Mouse (Mus musculus) midbrain, embryonic 15.5 days (tissue): ENCODE results near the gene Slc16a8. TPM values are rescaled to one million over a fixed set of nuclear protein-coding genes. Genes with fewer than 3 reads are reported as not detected.

Source experiments
- ATAC-seq: fragments of 200-750 bp; cut with Nextera tagmentation; replicated peaks from 2 replicates; pipeline ENCODE4 v1.8.0; 2017; ENCODE audit warnings: moderate TSS enrichment
- H3K27ac ChIP-seq: fragments of 300-500 bp; sonication (generic); 2 replicates; pipeline ENCODE4 v1.5.1; 2015; ENCODE audit warnings: mild to moderate bottlenecking, inconsistent platforms
- H3K27me3 ChIP-seq: fragments of 300-500 bp; sonication (generic); replicated peaks from 2 replicates; pipeline ENCODE4 v1.6.1; 2015; ENCODE audit warnings: inconsistent platforms
- H3K36me3 ChIP-seq: fragments of 300-500 bp; sonication (generic); replicated peaks from 2 replicates; pipeline ENCODE4 v1.6.1; 2015; ENCODE audit warnings: inconsistent platforms
- H3K4me1 ChIP-seq: fragments of 300-500 bp; sonication (generic); 2 replicates; pipeline ENCODE4 v1.6.1; 2015; ENCODE audit warnings: inconsistent platforms
- H3K4me2 ChIP-seq: fragments of 300-500 bp; sonication (generic); 2 replicates; pipeline ENCODE4 v1.6.1; 2015; ENCODE audit warnings: inconsistent platforms, mild to moderate bottlenecking, moderate library complexity
- H3K4me3 ChIP-seq: fragments of 300-500 bp; sonication (generic); 2 replicates; pipeline ENCODE4 v1.5.1; 2015; ENCODE audit warnings: mild to moderate bottlenecking, inconsistent platforms
- H3K9ac ChIP-seq: fragments of 300-500 bp; sonication (generic); 2 replicates; pipeline ENCODE4 v1.6.1; 2015; ENCODE audit warnings: mild to moderate bottlenecking, inconsistent platforms
- H3K9me3 ChIP-seq: fragments of 300-500 bp; sonication (generic); 2 replicates; pipeline ENCODE4 v1.6.1; 2016; ENCODE audit warnings: inconsistent platforms
- WGBS: fragments of 180-500 bp; shearing (Covaris S2); methylation state at CpG from one replicate; pipeline ENCODE4 v1.1.7; 2015; ENCODE audit warnings: mixed read lengths; 5-methylcytosine and 5-hydroxymethylcytosine counted together
- polyA plus RNA-seq: library from polyadenylated mRNA; unstranded; fragments of >200 nt; fragmentation: Nextera tagmentation; extraction: Ambion mirVana; gene quantifications from 2 replicates; pipeline ENCODE4 v1.2.1, GENCODE M21; 2015

Slc16a8 gene
- polyA plus RNA-seq, 1 experiment from 2014 or later, result 0.54 TPM

GRCm38 (mm10) chr15:79281389-79281788 lies 26.8 kb upstream of the Slc16a8 start:
- Histone ChIP-seq H3K36me3 (no peaks in the 10 kb centered on the region), H3K9me3 (no peaks in the 10 kb centered on the region), H3K4me3 (no peak overlapping the region), H3K27me3 (no peaks in the 10 kb centered on the region), H3K27ac (no peak overlapping the region), H3K9ac (no peak overlapping the region), H3K4me2 (no peak overlapping the region), H3K4me1 (no peaks in the 10 kb centered on the region)
- 93% methylated on average over 1 of the region's 1 CpGs for WGBS
- ATAC-seq, result no peak

- H3K4me2 ChIP-seq, result no peak overlapping the region
- H3K27ac ChIP-seq, result no peak overlapping the region
- no peaks in the 10 kb centered on the region for H3K36me3 ChIP-seq
- no peak for ATAC-seq
- H3K9me3 ChIP-seq, result no peaks in the 10 kb centered on the region
- H3K27me3 ChIP-seq, result no peaks in the 10 kb centered on the region
- H3K4me1 ChIP-seq, result no peaks in the 10 kb centered on the region
- WGBS, result 59% methylated on average over 5 of the region's 5 CpGs
- no peak overlapping the region for H3K4me3 ChIP-seq
- no peak overlapping the region for H3K9ac ChIP-seq
Observed at GRCm38 (mm10) chr15:79280850-79281249, 26.3 kb upstream of the Slc16a8 start.

- no peaks in the 10 kb centered on the region for H3K36me3 ChIP-seq
- H3K27ac ChIP-seq, result no peak overlapping the region
- no peaks in the 10 kb centered on the region for H3K4me1 ChIP-seq
- no peak overlapping the region for H3K4me3 ChIP-seq
- H3K4me2 ChIP-seq, result no peak overlapping the region
- no peaks in the 10 kb centered on the region for H3K9me3 ChIP-seq
- ATAC-seq, result no peak
- H3K27me3 ChIP-seq, result no peaks in the 10 kb centered on the region
- 26% methylated on average over 6 of the region's 6 CpGs for WGBS
- no peak overlapping the region for H3K9ac ChIP-seq
Observed at GRCm38 (mm10) chr15:79280209-79280608, 25.6 kb upstream of the Slc16a8 start.

GRCm38 (mm10) chr15:79277728-79278127 lies 23.2 kb upstream of the Slc16a8 start:
- no peak for ATAC-seq
- H3K27ac ChIP-seq, result no peak overlapping the region
- no peak overlapping the region for H3K9ac ChIP-seq
- 71% methylated on average over 10 of the region's 10 CpGs for WGBS
- H3K4me2 ChIP-seq, result no peak overlapping the region
- no peak overlapping the region for H3K4me3 ChIP-seq
- no peaks in the 10 kb centered on the region for H3K4me1 ChIP-seq
- no peaks in the 10 kb centered on the region for H3K36me3 ChIP-seq
- no peaks in the 10 kb centered on the region for H3K9me3 ChIP-seq
- H3K27me3 ChIP-seq, result no peaks in the 10 kb centered on the region

- Histone ChIP-seq H3K4me2 (no peak overlapping the region), H3K4me3 (no peak overlapping the region), H3K27me3 (no peaks in the 10 kb centered on the region; the same call in 1 of the 2 replicates), H3K9ac (no peak overlapping the region), H3K36me3 (no peaks in the 10 kb centered on the region), H3K9me3 (no peaks in the 10 kb centered on the region), H3K4me1 (peaks cover 12% of the 10 kb centered on the region), H3K27ac (no peak overlapping the region)
- WGBS, result 48% methylated on average over 10 of the region's 10 CpGs
- no peak for ATAC-seq
Observed at GRCm38 (mm10) chr15:79273020-79273419, 18.5 kb upstream of the Slc16a8 start.

GRCm38 (mm10) chr15:79271124-79271746 lies 16.7 kb upstream of the Slc16a8 start:
- peak; percentile 54; the same call in 1 of the 2 replicates for ATAC-seq
- WGBS, result 13% methylated on average over 17 of the region's 17 CpGs

GRCm38 (mm10) chr15:79270317-79271123 lies 16.0 kb upstream of the Slc16a8 start:
- Histone ChIP-seq H3K27ac (peak overlapping the region; percentile 27; the same call in 1 of the 2 replicates), H3K4me1 (peaks cover 12% of the 10 kb centered on the region), H3K27me3 (no peaks in the 10 kb centered on the region; the same call in 1 of the 2 replicates), H3K9ac (peak overlapping the region; percentile 36), H3K9me3 (no peaks in the 10 kb centered on the region), H3K4me2 (peak overlapping the region; percentile 86), H3K36me3 (no peaks in the 10 kb centered on the region), H3K4me3 (peak overlapping the region; percentile 42)
- WGBS, result 1% methylated on average over 33 of the region's 33 CpGs
- peak; percentile 79 for ATAC-seq

More at GRCm38 (mm10) chr15:79271124-79271746, 16.7 kb upstream of the Slc16a8 start:
- Histone ChIP-seq H3K4me3 (peak overlapping the region; percentile 42), H3K4me1 (peaks cover 12% of the 10 kb centered on the region), H3K9me3 (no peaks in the 10 kb centered on the region), H3K4me2 (peak overlapping the region; percentile 86), H3K9ac (peak overlapping the region; percentile 36; the same call in 1 of the 2 replicates), H3K36me3 (no peaks in the 10 kb centered on the region), H3K27me3 (no peaks in the 10 kb centered on the region; the same call in 1 of the 2 replicates), H3K27ac (no peak overlapping the region)

GRCm38 (mm10) chr15:79268521-79268920 lies 14.0 kb upstream of the Slc16a8 start:
- Histone ChIP-seq H3K4me1 (peaks cover 12% of the 10 kb centered on the region), H3K4me2 (no peak overlapping the region), H3K9me3 (no peaks in the 10 kb centered on the region), H3K9ac (no peak overlapping the region), H3K27me3 (peaks cover 6% of the 10 kb centered on the region), H3K27ac (no peak overlapping the region), H3K36me3 (no peaks in the 10 kb centered on the region), H3K4me3 (no peak overlapping the region)
- WGBS, result 30% methylated on average over 1 of the region's 1 CpGs
- ATAC-seq, result no peak

- no peak overlapping the region for H3K4me3 ChIP-seq
- 81% methylated on average over 4 of the region's 4 CpGs for WGBS
- no peak for ATAC-seq
Observed at GRCm38 (mm10) chr15:79265384-79265783, 10.8 kb upstream of the Slc16a8 start.

GRCm38 (mm10) chr15:79263726-79264125 lies 9.2 kb upstream of the Slc16a8 start:
- ATAC-seq, result no peak
- Histone ChIP-seq H3K27me3 (peaks cover 47% of the 10 kb centered on the region), H3K27ac (no peak overlapping the region), H3K36me3 (no peaks in the 10 kb centered on the region), H3K4me3 (no peak overlapping the region), H3K9me3 (no peaks in the 10 kb centered on the region), H3K4me1 (peaks cover 18% of the 10 kb centered on the region), H3K4me2 (no peak overlapping the region), H3K9ac (no peak overlapping the region)
- 92% methylated on average over 6 of the region's 6 CpGs for WGBS

More at GRCm38 (mm10) chr15:79265384-79265783, 10.8 kb upstream of the Slc16a8 start:
- Histone ChIP-seq H3K36me3 (no peaks in the 10 kb centered on the region), H3K9ac (no peak overlapping the region), H3K9me3 (no peaks in the 10 kb centered on the region), H3K27me3 (peaks cover 35% of the 10 kb centered on the region), H3K27ac (no peak overlapping the region), H3K4me1 (peaks cover 21% of the 10 kb centered on the region), H3K4me2 (no peak overlapping the region)

GRCm38 (mm10) chr15:79262786-79263309 lies 8.3 kb upstream of the Slc16a8 start:
- no peak for ATAC-seq
- Histone ChIP-seq H3K27ac (no peak overlapping the region), H3K27me3 (peaks cover 50% of the 10 kb centered on the region), H3K36me3 (no peaks in the 10 kb centered on the region), H3K4me3 (no peak overlapping the region), H3K4me2 (peak overlapping the region; percentile 98; the same call in 1 of the 2 replicates), H3K9me3 (no peaks in the 10 kb centered on the region), H3K4me1 (peaks cover 18% of the 10 kb centered on the region), H3K9ac (no peak overlapping the region)
- WGBS, result 93% methylated on average over 3 of the region's 3 CpGs

- H3K27me3 ChIP-seq, result peaks cover 50% of the 10 kb centered on the region
- peaks cover 18% of the 10 kb centered on the region for H3K4me1 ChIP-seq
- 23% methylated on average over 13 of the region's 13 CpGs for WGBS
- ATAC-seq, result no peak
- H3K4me3 ChIP-seq, result peak overlapping the region; percentile 59
- H3K36me3 ChIP-seq, result no peaks in the 10 kb centered on the region
- H3K9ac ChIP-seq, result no peak overlapping the region
- H3K27ac ChIP-seq, result no peak overlapping the region
- H3K9me3 ChIP-seq, result no peaks in the 10 kb centered on the region
- peak overlapping the region; percentile 98 for H3K4me2 ChIP-seq
Observed at GRCm38 (mm10) chr15:79262375-79262774, 7.8 kb upstream of the Slc16a8 start.
